Mouse (Mus musculus) macrophage (primary cell): ENCODE results near the gene Nhp2. TPM values are rescaled to one million over a fixed set of nuclear protein-coding genes. Genes with fewer than 3 reads are reported as not detected.
"Not testable (repeated sequence)": the region's sequence is repeated elsewhere in the genome, so short reads cannot be mapped to it uniquely, and the experiment has no call there.

Experiments
- H3K27ac ChIP-seq: fragments of 350-480 bp; formaldehyde crosslinking; 2 replicates; pipeline ENCODE4 v1.9.0; 2021
- H3K36me3 ChIP-seq: fragments of 350-480 bp; formaldehyde crosslinking; 2 replicates; pipeline ENCODE4 v1.9.0; 2021; ENCODE audit errors: inconsistent target
- H3K4me3 ChIP-seq: fragments of 350-480 bp; formaldehyde crosslinking; 2 replicates; pipeline ENCODE4 v1.9.0; 2021; ENCODE audit errors: inconsistent target
- H3K79me2 ChIP-seq: fragments of 350-480 bp; formaldehyde crosslinking; 2 replicates; pipeline ENCODE4 v1.9.0; 2021; ENCODE audit errors: inconsistent target
- WGBS: methylation state at CpG from one replicate; pipeline ENCODE4 v1.1.7; 2026; ENCODE audit warnings: inconsistent platforms; ENCODE audit not compliant: missing documents; 5-methylcytosine and 5-hydroxymethylcytosine counted together
- polyA plus RNA-seq: library from polyadenylated mRNA; stranded (reverse); fragments of 250-400 nt; gene quantifications from 3 replicates; pipeline ENCODE4 v1.2.4, GENCODE M21; 2018; ENCODE audit warnings: inconsistent platforms

Nhp2 gene
- polyA plus RNA-seq, 1 experiment from 2014 or later: 72.8 TPM

DNA sequence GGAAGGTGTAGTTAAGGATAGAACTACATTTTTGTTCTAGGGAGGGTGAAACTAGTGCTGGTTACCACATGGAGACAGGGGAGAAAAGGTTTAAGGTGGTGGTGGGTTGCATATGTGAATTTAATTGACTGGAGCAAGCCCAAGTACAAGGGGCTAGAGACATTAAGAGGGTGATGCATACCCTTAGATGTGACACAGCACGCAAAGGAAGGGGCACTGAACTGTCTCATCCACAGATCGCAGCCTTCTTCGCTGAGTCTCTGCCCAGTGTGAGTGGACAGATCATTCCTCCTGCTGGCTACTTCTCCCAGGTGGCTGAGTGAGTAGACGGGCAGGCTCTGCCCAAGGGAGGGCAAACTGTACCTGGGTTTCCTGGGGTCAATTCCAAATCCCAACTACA lies 26.2 kb upstream of the Nhp2 start:
- 90% methylated on average over 4 of the region's 4 CpGs for WGBS
- Histone ChIP-seq H3K36me3 (peaks cover 45% of the 10 kb centered on the region; the same call in 1 of the 2 replicates), H3K27ac (no peak overlapping the region), H3K4me3 (no peak overlapping the region), H3K79me2 (peaks cover 17% of the 10 kb centered on the region)

DNA sequence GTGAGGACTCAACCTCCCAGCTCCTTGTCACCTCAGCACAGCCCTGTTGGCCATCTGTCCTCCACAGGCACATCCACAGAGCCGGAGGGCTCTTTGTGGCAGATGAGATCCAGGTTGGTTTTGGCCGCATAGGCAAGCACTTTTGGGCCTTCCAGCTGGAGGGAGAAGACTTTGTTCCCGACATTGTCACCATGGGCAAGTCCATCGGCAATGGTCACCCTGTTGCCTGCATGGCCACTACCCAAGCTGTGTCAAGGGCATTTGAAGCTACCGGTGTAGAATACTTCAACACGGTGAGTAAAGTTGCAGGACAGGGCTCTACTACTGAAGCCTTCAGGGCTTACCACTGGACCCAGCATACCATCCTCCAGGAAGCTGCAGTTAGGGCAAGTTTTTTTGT lies 25.7 kb upstream of the Nhp2 start:
- Histone ChIP-seq H3K27ac (no peak overlapping the region), H3K79me2 (peaks cover 22% of the 10 kb centered on the region), H3K4me3 (no peak overlapping the region), H3K36me3 (peaks cover 50% of the 10 kb centered on the region; the same call in 1 of the 2 replicates)
- 92% methylated on average over 6 of the region's 6 CpGs for WGBS

DNA sequence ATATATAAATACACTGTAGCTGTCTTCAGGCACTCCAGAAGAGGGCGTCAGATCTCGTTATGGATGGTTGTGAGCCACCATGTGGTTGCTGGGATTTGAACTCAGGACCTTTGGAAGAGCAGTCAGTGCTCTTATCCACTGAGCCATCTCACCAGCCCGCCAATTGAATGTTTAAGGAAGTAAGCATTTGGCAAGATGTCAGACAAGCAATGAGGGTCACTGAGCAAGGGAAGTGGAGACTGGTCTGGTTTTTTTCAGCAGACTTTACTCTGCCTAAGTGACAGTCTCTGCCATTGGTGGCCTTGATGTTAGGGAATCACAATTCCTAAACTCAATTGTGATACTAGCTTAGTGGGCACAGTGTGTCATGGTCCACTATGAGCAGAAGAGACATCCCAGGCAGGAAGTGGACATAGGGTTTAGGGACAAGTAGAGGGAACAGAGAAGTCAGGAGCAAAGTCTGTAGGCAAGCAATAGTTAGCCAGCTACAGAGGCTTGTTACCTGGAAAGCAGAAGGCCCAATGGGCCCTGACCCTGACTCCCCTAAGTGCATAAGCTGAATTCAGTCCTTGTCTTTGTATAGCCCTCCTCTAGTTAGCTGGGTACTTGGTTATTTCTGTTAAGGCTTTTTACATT lies 24.7 kb upstream of the Nhp2 start:
- WGBS: 38% methylated on average over 3 of the region's 3 CpGs
- peaks cover 31% of the 10 kb centered on the region for H3K79me2 ChIP-seq
- H3K4me3 ChIP-seq: no peak overlapping the region
- H3K36me3 ChIP-seq: peaks cover 60% of the 10 kb centered on the region; the same call in 1 of the 2 replicates
- peak overlapping the region; percentile 21 for H3K27ac ChIP-seq

DNA sequence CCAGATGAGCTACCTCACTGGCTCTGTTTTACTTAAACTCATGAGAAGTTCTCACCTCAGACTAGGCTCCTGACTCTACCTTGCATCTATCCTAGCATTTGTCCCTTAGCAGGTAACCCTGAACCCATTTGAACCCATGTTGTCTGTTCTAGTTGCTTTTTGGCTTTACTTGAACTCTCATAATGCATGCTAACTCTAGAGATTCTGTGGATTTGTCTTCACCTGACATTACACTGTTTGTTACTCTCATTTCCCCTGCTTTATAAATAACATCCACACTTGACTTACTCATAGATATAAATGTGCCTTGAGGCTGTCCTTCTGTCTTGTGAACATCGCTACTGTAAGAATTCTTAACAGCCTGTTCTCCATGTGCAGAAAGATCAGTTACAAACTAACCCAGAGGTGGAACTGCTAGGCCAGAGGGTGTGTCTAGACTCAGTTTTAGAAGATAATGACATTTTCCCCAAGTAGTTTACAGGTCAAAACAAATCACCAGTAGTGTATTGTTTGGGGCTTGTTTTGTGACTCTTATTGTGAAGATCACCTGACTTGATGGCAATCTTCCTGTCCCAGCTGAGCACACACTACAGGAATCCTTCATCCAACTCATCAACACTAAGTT lies 24.0 kb upstream of the Nhp2 start:
- Histone ChIP-seq H3K36me3 (peaks cover 62% of the 10 kb centered on the region; the same call in 1 of the 2 replicates), H3K79me2 (peaks cover 39% of the 10 kb centered on the region), H3K27ac (peak overlapping the region; percentile 21), H3K4me3 (no peak overlapping the region)
- 91% methylated on average over 1 of the region's 1 CpGs for WGBS

- H3K36me3 ChIP-seq: peaks cover 71% of the 10 kb centered on the region
- H3K27ac ChIP-seq: no peak overlapping the region
- H3K4me3 ChIP-seq: no peak overlapping the region
- 69% methylated on average over 2 of the region's 2 CpGs for WGBS
- H3K79me2 ChIP-seq: peaks cover 59% of the 10 kb centered on the region
These were observed 22.0 kb upstream of the Nhp2 start for GRCm38 (mm10) chr11:51597553-51597952.

GRCm38 (mm10) chr11:51602253-51602652 lies 17.3 kb upstream of the Nhp2 start:
- WGBS: 85% methylated on average over 3 of the region's 3 CpGs
- H3K27ac ChIP-seq: no peak overlapping the region
- H3K36me3 ChIP-seq: peaks cover 72% of the 10 kb centered on the region
- H3K4me3 ChIP-seq: no peak overlapping the region
- H3K79me2 ChIP-seq: peaks cover 86% of the 10 kb centered on the region

DNA sequence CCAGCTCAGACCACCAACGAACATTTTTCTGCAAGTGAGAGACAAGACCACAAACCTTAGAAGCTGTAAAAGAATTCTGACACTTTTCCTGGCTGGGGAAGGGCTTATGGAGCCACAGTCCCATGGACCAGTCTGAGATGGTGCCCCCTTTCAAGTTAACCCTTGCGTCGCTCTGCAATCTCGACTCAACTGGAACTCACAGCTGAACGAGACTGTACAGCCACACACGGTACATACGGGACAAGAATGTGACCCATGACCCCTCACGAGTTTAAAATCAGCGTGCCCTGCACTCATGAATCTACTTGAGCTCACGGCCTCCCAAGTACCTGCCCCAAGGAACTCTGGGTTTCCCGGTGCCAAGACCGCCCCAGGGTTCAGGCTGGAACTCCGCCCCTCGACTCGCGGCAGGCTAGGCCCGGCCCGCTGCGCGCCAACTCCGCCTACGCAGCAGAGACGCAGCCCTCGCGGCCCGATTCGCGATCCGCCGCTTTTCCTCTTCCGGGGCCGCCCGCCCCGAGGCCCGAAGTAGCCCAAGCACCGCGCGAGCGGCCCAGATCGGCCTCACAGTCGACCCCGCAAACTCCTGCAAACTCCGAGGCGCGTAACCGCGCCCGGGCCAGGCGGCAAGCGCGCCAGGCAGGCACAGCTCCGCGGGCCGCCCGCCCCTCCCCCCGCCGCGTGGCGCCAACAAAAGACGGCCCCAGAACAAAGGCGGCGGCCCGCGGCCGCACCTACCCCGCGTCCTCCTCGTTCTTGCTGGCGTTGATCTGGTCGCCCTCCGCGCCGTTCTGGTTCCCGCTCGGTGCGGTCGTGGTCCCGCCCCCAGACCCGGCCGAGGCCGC lies 13.7 kb upstream of the Nhp2 start:
- H3K27ac ChIP-seq: 0 out of 2 replicates have a peak overlapping the region, but pooled peaks have one; percentile 0
- H3K79me2 ChIP-seq: peaks cover 50% of the 10 kb centered on the region
- WGBS: under 1% methylated on average over 77 of the region's 81 CpGs
- peaks cover 43% of the 10 kb centered on the region for H3K36me3 ChIP-seq
- peak overlapping the region; percentile 61 for H3K4me3 ChIP-seq

GRCm38 (mm10) chr11:51606447-51607095 lies 13.0 kb upstream of the Nhp2 start, which contains the start of gene Hnrnpab:
TSS of gene Hnrnpab (minus strand) at chr11:51606847.
- Histone ChIP-seq H3K79me2 (peaks cover 43% of the 10 kb centered on the region), H3K4me3 (peak within 1 kb of the TSS; percentile 61)
- WGBS: 1% methylated on average over 84 of the region's 91 CpGs

GRCm38 (mm10) chr11:51607096-51607738 lies 12.3 kb upstream of the Nhp2 start:
- Histone ChIP-seq H3K36me3 (peaks cover 29% of the 10 kb centered on the region), H3K79me2 (peaks cover 36% of the 10 kb centered on the region), H3K27ac (peak overlapping the region; percentile 70), H3K4me3 (peak overlapping the region; percentile 48)
- WGBS: 14% methylated on average over 15 of the region's 15 CpGs

More at GRCm38 (mm10) chr11:51606447-51607095, 13.0 kb upstream of the Nhp2 start, which contains the start of gene Hnrnpab:
- H3K27ac ChIP-seq: peak within 1 kb of the TSS; percentile 70
- H3K36me3 ChIP-seq: peaks cover 35% of the 10 kb centered on the region

DNA sequence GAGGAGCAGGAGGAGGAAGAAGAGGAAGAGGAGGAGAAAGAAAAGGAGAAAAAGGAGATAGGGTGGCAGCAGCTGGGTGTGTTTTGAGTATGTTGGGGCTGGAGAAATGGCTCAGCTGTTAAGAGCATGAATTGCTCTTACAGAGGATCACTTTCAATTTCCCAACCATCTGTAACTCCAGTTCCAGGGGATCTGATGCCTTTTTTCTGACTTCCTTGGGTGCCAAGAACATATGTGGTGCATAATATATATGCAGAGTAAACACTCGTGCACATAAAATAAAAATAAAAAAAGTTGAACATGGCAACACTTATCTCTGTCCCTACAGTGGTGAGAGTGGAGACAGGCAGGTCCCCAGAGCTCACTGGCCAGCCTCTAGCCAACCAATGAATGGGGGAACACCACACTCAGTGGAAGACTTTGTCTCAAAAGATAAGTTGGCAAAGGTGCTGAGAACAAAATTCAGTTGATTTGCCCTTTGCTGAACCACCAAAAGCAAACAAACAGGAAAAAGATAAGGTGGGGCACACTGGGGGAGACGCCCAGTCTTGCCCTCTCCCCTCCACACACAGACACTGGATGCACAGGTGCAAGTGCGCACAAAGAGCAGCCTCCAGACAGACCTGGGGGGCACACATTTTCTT lies 10.1 kb upstream of the Nhp2 start:
- H3K79me2 ChIP-seq: peaks cover 15% of the 10 kb centered on the region
- 86% methylated on average over 3 of the region's 3 CpGs for WGBS
- peaks cover 7% of the 10 kb centered on the region for H3K36me3 ChIP-seq
- H3K4me3 ChIP-seq: no peak overlapping the region
- no peak overlapping the region for H3K27ac ChIP-seq

DNA sequence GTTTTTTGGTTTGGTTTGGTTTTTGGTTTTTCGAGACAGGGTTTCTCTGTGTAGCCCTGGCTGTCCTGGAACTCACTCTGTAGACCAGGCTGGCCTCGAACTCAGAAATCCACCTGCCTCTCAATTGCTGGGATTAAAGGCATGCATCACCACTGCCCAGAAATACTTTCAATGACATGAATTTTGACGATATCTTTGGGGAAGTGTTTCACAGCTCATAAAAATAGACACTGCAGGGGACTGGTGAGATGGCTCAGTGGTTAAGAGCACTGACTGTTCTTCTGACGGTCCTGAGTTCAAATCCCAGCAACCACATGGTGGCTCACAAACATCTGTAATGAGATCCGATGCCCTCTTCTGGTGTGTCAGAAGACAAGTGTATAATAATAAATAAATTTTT lies 9.6 kb upstream of the Nhp2 start:
- not testable (repeated sequence) for H3K4me3 ChIP-seq, H3K27ac ChIP-seq, H3K79me2 ChIP-seq, H3K36me3 ChIP-seq
- 64% methylated on average over 4 of the region's 5 CpGs for WGBS

DNA sequence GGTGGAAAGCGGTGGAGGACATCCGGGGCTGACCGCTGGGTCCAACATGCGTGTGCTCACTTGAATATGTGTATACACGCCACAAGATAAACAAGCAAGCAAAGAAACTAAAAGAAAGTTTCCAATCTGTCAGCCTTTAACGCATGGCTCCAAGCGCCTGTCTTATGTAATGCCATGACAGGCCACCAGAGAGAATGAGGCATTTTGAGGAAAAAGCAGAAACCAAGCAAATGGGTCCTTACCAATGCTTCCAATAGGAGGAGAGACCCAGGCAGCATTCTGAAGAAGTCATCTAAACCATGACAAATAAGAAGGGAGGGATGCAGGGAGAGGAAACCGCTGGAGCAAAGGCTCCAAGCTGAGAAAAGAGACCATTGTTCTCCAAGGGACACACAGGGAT lies 5.3 kb upstream of the Nhp2 start:
- no peak overlapping the region for H3K27ac ChIP-seq
- WGBS: 92% methylated on average over 8 of the region's 8 CpGs
- no peaks in the 10 kb centered on the region for H3K36me3 ChIP-seq
- no peaks in the 10 kb centered on the region for H3K79me2 ChIP-seq
- no peak overlapping the region for H3K4me3 ChIP-seq

- H3K27ac ChIP-seq: peak overlapping the region; percentile 83
- no peaks in the 10 kb centered on the region for H3K36me3 ChIP-seq
- H3K4me3 ChIP-seq: peak overlapping the region; percentile 36
- peaks cover 1% of the 10 kb centered on the region for H3K79me2 ChIP-seq
- WGBS: 30% methylated on average over 6 of the region's 7 CpGs
These were observed 4.4 kb upstream of the Nhp2 start for GRCm38 (mm10) chr11:51615129-51615528.
